Mouse (Mus musculus) frontal cortex, adult (tissue): ENCODE data around the gene Ccdc117.
"Not testable (repeated sequence)": the region's sequence is repeated elsewhere in the genome, so short reads cannot be mapped to it uniquely, and the experiment has no call there.

Source experiments
- ATAC-seq: cut with Nextera tagmentation; 2 replicates; pipeline ENCODE4 v1.9.2; 2017; ENCODE audit warnings: mild to moderate bottlenecking, moderate library complexity, mixed read lengths; ENCODE audit not compliant: low TSS enrichment

The Ccdc117 gene

DNA sequence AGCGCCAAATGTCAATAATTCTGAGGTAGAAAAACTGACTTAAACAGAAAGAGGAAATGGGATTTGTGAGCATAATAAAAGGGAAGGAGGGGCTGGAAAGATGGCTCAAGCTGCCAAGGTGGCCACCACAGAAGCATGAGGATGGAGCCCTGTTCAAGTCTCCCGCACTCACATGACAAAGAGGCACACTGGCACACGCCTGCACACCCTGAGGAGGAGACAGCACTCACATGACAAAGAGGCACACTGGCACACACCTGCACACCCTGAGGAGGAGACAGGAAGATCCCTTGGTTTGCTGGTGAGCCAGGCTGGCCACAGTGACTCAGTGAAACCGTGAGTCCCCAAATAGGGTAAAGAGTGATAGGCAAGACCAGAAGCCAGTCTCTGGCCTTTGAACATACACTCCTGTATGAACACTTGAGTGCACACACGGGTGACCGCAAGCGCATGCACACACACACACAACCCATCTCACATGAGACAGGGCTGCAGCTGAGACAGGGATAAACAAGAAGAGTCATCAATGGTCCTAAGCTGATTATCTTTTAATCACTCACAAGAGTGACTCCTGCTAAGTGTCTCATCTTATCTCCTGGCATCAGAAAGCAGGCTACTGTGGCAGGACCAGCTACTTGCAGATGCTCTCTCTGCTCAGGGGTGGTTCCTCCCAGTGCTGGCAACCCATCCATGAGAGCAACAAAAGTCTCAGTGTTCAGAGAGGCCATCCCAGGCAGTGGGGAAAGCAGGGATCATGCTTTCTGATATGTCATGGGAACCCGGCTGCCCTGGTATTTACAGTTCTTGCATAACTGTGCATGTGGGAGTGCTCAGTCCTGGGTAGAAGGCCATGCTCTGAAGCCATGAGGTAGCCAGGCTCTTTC is 32.5 kb downstream of the Ccdc117 start:
- ATAC-seq = no peak

DNA sequence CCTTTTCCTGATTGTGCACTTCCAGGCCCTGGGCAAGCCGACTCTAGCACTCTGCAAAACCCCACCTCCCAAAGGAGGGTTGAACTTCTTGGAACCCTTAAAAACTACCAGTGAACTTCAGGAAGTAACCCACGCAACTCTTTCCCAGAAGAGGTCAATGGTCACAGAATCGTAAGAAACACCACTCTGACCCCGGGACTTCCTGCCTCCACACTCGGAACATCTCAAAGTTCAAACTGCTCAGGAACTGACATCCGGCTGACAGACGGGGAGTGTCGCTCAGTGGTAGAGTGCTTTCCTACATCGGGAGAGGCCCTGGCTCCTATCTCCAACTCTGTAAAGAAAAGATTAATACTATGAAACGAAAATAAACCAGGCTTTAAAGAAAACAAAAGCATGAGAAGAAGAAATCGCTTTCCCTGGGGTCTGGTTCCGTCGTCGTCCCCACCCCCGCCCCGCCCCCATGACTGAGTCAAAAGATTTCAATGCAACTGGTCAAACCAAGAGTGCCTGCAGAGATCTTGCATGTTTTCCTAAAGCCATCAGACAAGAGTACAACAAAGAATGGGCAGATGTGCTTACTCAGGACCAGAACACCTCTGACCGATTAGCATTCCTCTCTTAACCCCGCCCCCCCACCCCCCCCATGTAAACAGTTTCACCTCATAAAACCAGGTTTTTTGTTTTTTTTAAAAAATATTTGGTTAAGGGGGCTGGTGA is 36.0 kb downstream of the Ccdc117 start:
- no peak for ATAC-seq

DNA sequence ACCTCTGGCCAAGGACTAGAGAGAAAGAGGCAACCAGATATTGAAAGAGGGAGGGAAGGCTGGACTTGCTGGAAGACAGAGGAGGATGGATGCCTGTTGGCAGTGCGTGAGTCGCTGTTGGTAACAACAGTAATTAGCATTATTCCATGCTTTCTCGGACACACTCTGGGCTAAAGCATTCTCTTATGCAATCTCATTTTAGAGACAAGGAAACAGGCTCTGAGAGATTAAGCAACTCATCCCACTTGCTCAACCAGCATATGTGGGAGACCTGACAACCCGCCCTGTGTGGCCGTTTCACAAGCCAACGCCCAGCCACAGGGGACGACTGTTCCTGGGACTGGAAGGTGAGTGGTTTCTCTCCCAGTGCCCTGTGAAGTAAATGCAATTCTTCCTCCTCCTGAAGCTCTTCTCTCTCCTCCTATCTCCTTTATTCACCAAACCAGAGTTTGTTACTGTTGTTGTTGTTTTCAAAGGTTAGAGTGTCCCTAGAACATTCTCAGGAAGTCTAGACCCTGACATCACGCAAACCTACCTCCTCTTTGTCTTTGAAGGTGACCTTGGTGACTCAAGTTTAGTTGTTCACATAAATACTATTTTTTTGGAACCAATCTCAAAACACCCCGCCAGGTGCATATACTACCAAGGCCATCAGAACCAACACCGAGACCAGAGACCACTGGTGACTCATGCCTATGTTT is 39.5 kb downstream of the Ccdc117 start:
- 0 out of 2 replicates have a peak, but pooled peaks have one; percentile 23 for ATAC-seq

DNA sequence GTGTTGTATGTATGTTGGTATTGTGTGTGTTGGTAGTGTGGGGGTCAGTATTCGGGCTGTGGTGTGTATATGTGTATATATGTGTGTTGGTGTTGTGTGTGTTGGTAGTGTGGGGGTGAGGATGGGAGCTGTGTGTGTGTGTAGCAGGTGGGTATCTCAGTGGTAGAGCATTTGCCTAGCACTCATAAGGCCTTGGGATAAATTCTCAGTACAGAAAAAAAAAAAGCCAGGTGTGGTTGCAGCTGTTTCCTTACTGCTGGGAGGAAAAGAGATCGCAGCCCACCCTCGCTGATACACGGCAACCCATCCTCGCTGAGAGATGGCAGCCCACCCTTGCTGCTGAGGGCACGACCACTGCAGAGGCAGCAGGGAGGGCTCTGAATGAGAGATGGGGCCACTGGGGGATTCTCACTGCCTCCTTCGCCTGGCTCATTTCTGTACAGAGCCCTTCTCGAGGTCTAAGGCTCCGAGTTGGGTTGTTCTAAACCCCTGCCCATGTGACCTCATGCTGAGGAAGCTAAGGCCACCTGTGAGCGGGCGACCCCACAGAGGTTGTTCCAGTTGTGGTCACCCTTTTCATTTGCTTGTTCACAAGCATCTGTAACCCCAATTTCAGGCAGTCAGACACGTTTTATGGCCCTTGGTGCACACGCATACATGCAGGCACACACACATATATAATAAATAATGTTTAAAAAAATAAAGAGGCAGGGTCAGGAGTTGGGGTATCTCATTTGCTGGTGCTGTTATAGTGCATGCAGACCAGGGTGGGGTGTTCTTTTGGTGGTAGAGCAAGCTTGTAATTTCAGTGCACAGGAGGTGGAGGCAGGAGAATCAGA is 40.9 kb downstream of the Ccdc117 start:
- ATAC-seq = no peak

DNA sequence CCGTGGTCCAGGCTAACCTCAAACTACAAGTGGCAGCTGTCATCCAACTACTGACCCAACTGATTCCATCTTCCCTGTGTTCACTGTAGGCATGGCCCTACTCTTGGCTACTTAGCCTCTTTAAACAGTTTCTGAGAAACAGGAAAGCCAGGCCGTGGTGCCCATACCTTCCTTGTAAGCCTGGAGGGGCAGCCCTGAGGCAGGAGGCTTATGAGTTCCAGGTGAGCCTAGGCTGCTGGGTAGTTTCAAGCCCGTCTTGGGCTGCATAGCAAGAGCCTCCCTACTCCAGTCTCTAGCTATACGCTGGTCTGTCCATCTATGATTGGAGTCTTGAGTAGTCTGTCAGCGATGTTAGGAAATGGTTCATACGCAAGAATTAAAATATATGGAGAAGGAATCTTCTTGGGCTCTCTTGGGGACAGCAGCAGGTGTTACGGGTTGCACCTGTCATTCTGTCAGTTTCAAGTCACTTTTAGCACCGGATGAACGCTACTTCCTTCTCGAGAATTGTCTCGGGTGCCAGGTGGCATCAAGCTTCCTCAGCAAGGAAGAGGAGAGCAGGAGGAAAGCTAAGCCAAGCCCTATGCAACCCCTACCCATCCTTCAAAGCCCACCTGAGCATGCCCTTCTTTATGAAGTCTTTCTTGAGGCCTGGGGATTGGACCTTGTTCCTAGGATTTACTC is 41.9 kb downstream of the Ccdc117 start:
- no peak for ATAC-seq

DNA sequence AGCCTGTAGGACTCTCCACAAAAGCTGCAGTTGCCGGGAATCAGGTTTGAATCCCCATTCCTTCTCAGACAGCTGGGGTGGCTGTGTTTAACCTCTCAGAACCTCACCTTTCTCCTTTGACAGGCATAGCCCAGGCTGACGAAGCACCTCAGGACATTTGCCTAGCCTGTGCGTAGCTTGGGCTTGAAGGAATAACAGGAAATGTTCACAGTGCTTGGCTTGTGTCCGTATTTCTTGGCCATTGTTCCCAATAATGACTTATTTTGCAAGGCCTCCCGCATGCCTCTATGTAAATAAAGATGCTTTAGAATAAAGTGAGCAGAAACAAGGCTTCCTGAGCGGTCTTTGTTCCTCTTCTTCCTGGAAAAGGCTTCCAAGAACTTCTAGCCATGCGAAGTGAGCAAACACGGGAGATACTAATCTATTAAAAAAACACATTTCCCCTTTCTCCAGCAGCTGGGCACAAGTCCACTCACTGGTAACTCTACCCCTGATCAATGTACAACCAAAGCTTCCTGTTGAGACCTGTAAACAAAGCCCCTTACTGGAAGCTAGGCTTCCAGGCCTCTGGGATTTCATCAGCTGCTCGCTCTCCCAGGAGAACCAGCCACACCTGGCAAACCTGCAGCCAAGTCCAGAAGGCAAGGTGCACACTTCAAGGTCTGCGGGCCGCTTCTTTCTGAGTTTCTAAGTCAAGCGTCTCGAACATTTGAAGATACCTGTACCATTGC is 42.9 kb downstream of the Ccdc117 start:
- no peak for ATAC-seq

DNA sequence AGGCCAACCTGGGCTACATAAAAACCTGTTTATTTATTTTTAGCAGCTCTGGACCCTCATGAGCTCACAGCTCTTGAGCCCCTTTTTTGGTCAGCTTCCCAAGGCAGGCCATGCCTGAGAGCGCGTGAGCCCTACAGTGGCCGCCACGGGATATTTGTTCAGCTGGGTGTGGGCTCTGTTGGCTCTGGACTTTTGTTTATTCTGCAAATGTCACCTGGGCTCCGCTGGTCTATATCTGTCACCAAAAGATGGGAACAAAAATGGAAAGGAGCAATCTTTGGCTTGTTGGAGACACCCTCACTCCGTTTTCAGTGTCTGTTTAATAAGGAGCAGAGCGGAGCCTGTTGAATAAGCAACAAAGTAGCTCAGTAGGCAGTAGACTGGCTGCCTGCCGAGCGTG is 43.6 kb downstream of the Ccdc117 start:
- no peak for ATAC-seq

DNA sequence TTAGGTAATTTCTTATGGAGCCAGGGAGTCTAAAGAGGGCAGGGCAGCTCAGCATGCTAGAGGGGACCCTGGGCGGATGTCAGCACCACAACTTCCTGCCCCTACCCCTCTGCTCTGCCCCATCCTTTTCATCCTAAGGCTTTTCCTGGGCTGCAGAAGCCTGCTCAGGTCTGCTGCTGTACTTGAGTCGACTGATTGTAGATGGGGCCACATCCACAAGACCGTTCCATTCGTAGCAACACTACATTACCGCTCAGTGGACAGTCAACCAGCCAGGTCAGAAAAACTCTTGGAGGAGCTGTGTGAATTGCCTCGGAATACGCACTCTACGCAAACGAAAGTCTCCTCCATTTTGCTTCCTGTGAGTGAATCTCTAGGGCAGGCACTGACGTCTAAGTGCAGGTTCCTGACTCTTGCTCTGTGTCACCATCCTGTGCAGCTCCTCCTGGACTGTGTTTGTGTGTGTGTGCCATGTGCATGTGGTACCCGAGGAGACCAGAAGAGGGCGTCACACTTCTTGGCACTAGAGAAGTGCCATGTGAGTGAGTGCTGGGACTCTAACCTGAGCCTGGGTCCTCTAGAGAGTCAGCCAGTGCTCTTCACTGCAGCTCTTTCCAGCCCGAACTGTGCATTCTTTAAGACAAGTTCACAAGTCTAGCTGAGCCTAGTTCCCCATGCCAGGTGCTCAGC is 45.3 kb downstream of the Ccdc117 start:
- no peak for ATAC-seq

DNA sequence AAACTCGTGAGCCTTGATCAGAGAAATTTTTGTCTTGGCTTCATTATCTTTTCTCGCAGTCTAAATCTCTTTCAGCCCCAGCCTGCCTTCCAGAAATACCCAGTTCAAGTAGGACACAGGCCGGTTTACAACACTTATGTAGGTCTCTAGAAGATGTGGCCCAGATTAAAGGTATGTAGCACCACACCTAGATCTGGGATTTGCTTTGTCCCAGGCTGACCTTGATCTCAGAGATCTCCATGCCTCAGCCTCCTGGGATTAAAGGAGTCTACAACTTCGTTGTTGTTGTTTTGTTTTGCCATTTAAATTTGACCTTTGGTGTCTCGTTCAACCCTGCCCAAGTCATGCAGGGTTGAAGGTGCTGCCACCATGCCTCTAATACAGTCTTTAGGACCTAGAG is 46.1 kb downstream of the Ccdc117 start:
- ATAC-seq = no peak

DNA sequence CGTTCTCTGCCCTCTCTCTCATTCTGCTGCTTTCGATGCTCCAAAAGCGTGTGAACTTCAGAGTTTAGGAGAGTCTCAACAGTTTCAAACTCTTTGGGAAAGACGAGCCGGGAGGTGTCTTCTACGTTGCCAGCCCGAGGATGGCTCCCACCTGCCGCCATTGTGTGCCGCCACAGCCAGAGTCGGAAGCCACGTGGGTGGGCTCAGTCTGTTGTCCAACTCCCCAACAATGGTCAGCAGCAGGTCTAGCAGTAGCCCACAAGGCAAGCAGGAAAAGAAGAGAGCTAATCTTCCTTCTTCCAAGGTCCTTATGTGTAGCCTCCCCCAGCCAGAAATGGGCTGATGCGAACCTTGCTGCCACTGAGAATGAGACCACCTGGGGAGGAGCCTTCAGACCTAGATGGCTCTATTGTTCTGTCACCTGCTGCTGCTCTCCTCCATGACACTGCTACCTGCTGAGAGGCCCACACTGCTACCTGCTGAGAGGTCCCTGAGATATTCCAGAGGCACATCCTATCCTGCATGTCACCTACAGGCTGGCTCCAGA is 46.6 kb downstream of the Ccdc117 start:
- no peak for ATAC-seq

DNA sequence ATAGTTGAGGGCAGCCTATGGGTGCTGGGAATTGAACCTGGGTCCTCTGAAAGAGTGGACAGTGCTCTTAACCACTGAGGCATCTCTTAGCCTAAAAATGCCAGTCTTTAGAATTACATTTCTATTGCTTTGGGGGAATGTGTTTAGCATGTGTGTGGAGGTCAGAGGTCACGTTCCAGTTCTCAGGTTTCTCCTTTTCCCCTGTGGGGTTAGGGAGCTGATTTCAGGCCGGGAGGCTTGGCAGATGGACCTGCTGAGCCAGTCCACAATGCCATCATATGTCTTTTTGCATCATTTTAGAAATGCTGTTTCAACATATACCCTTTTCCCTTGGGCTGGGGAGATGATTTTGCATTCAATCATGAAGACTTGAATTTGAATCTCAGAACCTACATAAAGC is 48.1 kb downstream of the Ccdc117 start:
- no peak for ATAC-seq

DNA sequence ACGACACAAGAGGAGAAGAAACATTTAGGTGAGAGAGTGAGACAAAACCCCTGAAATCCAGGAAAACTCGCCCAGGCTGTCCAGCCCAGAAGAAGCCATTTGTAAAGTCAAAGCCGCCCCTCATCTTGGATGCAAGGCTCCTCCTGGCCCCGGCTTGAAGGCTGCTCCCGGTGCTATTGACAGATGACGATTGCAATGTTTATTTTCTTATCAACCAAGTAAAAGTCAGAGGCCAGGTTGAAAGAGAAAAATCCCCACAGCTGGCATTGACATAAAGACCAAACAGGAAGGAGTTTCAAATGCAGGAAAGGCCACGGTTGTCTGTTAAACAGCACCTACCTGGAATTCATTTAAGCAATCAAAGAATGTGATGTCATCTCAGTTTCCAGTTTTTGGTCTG is 50.1 kb downstream of the Ccdc117 start:
- no peak for ATAC-seq

DNA sequence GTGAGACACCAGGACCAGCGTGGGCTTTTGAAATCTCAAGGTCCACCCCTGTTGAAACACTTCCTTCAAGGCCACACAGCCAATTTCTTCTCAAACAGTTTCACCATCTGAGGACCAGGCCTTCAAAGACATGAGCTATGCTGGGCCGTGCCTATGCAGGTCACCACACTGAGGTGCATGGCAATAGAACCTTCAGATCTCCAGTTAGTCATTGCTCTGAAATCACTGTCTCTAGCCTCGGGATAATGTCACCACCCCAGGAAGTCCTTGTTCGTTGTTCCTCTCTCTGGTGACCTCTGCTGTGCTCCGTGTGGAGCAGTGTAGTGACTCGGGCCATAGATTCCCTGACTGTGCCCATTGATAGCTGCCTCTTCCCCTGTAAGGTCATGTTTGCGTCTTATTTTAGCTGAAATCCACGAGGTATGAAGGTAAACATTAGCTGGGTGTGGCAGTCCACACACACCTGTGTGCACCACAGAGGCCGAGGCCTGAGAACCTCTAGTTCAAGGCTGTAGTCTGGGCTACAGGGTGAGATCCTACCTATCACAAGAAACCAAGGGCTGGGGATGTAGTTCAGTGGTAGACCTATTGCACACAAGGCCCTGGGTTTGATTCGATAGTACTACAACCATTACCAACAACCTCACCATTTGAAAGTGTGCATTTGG is 50.9 kb downstream of the Ccdc117 start:
- no peak for ATAC-seq

DNA sequence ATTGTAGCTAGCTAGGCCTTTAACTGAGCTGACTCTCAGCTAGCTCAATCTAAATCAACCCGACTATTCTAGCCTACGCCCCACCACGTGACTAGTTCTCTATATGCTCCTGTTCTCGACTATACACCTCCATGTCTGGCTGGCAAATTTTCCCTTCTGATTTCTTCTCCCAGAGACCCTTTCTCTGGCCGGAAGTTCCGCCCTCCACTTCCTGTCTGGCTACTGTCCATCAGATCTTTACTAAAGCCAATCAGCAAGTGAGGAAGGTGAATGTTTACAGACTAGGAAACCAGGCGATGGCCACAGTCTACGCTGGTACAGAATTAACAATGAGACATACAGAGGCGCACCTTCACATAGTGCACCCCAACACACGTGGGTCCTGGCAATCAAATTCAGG is 52.6 kb downstream of the Ccdc117 start:
- not testable (repeated sequence) for ATAC-seq

DNA sequence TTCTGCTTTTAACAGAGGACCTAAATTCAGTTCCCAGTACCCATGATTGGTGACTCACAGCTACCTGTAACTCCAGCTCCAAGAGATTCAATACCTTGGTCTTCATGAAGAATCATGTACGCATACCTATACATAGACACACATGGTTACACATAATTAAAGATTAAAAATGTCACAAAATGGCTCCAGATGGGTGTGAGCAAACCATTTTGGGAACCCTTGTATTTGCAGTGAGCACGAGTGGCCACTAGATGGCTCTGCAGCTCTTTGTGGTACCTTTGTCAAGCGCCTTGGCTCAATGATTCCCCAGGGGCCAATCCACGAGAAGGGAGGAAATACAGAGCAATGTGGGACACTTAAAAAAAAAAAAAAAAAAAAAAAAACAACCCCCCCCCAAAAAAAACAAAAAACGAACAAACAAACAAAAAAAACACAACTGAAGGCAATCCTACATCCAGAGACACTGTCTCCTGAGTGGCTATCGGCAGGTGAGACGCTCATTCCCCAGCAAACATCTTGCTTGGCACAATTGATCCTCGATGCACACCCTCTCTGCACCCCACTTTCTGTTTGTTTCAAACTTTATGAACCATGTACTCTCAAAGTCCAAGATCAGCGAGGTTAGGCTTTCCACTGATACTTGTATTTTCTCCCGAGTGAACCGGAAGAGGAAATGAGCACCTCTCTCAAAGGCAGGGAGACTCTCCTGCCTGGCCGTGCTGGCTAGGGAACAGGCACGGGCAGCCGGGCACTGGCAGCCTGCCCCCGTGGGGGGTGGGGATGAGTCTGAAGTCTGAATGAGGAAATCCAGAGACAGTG is 56.6 kb downstream of the Ccdc117 start:
- peak; percentile 97 for ATAC-seq

DNA sequence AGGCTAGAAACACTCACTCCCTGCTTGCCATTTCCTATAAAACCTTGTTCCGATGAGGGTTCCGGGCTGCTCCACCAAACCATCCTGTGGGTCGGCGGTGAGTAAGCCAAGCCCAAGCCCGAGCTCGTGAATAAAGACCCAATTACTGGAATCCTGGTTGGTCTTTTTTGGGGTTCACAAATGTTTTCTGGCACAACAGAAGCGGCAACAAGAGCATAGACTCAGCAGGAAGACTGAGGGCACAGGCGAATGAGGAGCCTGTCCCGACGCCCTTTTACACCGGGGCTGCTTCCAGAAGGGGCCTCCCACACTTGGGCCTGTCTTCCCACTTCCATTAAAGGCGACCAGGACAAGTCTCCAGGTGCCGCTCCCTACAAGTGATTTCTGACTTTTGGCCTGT is 59.4 kb downstream of the Ccdc117 start:
- no peak for ATAC-seq
